Mouse (Mus musculus) myocyte (in vitro differentiated cells): ENCODE measurements at regions not wholly inside any gene's neighbourhood (a gene's known extent, or its start where the extent isn't known, plus 50 kb on each side); places are given as distances from the start of the nearest gene placed in this dataset.

Experiments used
- H3K27me3 ChIP-seq: one replicate; pipeline ENCODE4 v1.6.1; 2011; ENCODE audit not compliant: control insufficient read depth, insufficient read depth, insufficient read length
- H3K36me3 ChIP-seq: one replicate; pipeline ENCODE4 v1.6.1; 2011; ENCODE audit not compliant: control insufficient read depth, insufficient read depth
- H3K4me2 ChIP-seq: one replicate; pipeline ENCODE4 v1.6.1; 2011; ENCODE audit warnings: low read depth, control low read depth
- H3K4me3 ChIP-seq: one replicate; pipeline ENCODE4 v1.5.1; 2011; ENCODE audit warnings: mild to moderate bottlenecking, control low read depth, moderate library complexity
- H3K79me2 ChIP-seq: one replicate; pipeline ENCODE4 v1.6.1; 2011; ENCODE audit not compliant: control insufficient read depth, insufficient read depth
- H3ac ChIP-seq: one replicate; pipeline ENCODE4 v1.6.1; 2011; ENCODE audit not compliant: control insufficient read depth, insufficient read length
- CEBPB ChIP-seq: IDR thresholded peaks from 2 replicates; pipeline ENCODE4 v1.6.1; 2011; ENCODE audit warnings: mild to moderate bottlenecking, moderate library complexity; ENCODE audit not compliant: poor library complexity, insufficient read depth, severe bottlenecking
- E2F4 ChIP-seq: IDR thresholded peaks from one replicate; pipeline ENCODE4 v1.6.1; 2011; ENCODE audit warnings: mild to moderate bottlenecking, control low read depth, moderate library complexity; ENCODE audit not compliant: insufficient read depth
- MAX ChIP-seq: IDR thresholded peaks from one replicate; pipeline ENCODE4 v1.6.1; 2011; ENCODE audit warnings: low read depth, mild to moderate bottlenecking, control low read depth
- MYOD1 ChIP-seq, 3 experiments: IDR thresholded peaks; one replicate each; pipeline ENCODE4 v1.6.1; 2011; ENCODE audit warnings: control low read depth in 2 of 3, low read depth in 2 of 3, mild to moderate bottlenecking in 2 of 3, moderate library complexity in 1 of 3; ENCODE audit not compliant: insufficient read length in 2 of 3, control insufficient read depth in 1 of 3
- MYOG ChIP-seq, 3 experiments: IDR thresholded peaks; one replicate each; pipeline ENCODE4 v1.6.1; 2011; ENCODE audit warnings: control low read depth in 2 of 3, low read depth in 2 of 3, mild to moderate bottlenecking in 2 of 3; ENCODE audit not compliant: insufficient read length in 2 of 3, control insufficient read depth in 1 of 3, insufficient read depth in 1 of 3
- POLR2A ChIP-seq: IDR thresholded peaks from one replicate; pipeline ENCODE4 v1.6.1; 2011; ENCODE audit warnings: low read depth, mild to moderate bottlenecking, control low read depth, moderate library complexity; ENCODE audit not compliant: insufficient read length
- POLR2AphosphoS2 ChIP-seq: IDR thresholded peaks from one replicate; pipeline ENCODE4 v1.6.1; 2011; ENCODE audit warnings: low read depth, control low read depth; ENCODE audit not compliant: insufficient read length
- REST ChIP-seq: IDR thresholded peaks from one replicate; pipeline ENCODE4 v1.6.1; 2011; ENCODE audit warnings: mild to moderate bottlenecking, control low read depth, moderate library complexity; ENCODE audit not compliant: insufficient read depth, insufficient read length
- SRF ChIP-seq: IDR thresholded peaks from one replicate; pipeline ENCODE4 v1.6.1; 2011; ENCODE audit warnings: low read depth; ENCODE audit not compliant: control insufficient read depth, insufficient read length
- TCF12 ChIP-seq: IDR thresholded peaks from one replicate; pipeline ENCODE4 v1.6.1; 2011; ENCODE audit warnings: mild to moderate bottlenecking, control low read depth; ENCODE audit not compliant: poor library complexity, insufficient read depth, severe bottlenecking
- TCF3 ChIP-seq: IDR thresholded peaks from one replicate; pipeline ENCODE4 v1.6.1; 2011; ENCODE audit warnings: low read depth, control low read depth; ENCODE audit not compliant: insufficient read length
- USF1 ChIP-seq: IDR thresholded peaks from one replicate; pipeline ENCODE4 v1.6.1; 2011; ENCODE audit warnings: low read depth, mild to moderate bottlenecking, control low read depth, moderate library complexity

DNA sequence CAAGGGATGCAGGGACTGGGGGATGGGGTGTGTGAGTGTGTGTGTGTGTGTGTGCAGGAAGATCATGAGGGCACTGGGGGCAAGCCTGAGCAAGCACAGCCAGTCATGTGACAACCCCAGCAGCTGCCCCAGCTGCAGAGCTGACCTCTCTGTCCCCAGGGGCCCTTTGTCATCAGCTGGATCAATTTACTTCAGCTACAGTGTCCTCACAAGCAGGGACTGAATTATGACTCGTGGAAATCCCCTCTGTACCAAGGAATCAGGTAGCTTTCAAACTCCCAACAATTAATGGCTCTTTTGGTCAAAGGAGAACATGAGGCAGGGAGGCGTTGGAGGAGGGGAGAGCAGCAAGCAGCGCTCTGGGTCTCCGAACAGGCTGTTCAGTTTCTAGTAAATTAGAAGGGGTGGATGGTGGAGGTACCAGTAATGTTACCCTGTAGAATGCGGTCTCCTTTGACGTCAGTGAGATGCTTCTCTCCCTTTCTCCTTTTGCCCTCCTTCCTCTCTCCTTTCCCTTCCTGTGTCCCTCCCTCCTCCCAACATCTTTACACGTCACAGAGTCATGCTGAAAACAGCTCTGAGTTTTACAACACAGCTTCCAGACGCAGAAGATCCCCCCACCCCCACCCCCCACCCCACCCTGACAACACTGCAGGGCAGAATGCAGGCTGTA is 106.5 kb downstream of the Tomm20 start:
- Histone ChIP-seq H3K27me3 (no peaks in the 10 kb centered on the region), H3ac (no peak overlapping the region), H3K79me2 (no peaks in the 10 kb centered on the region), H3K4me2 (peak overlapping the region; percentile 75), H3K4me3 (no peak overlapping the region), H3K36me3 (no peaks in the 10 kb centered on the region)
- no peak for TF ChIP-seq SRF
- peak; percentile 86 for TF ChIP-seq TCF3
- no peak for TF ChIP-seq REST
- no peak for TF ChIP-seq MAX
- TF ChIP-seq USF1, result peak; percentile 86
- no peak for TF ChIP-seq POLR2A
- TF ChIP-seq CEBPB, result no peak
- TF ChIP-seq TCF12, result peak; percentile 86
- peak; percentile 35 to 97 (median 85) for TF ChIP-seq MYOD1 (IDR thresholded peaks at IDR 0.05; ENCODE audit: control insufficient read depth in 1 of 3, insufficient read length in 2 of 3, low read depth in 2 of 3)
- TF ChIP-seq E2F4, result no peak
- TF ChIP-seq MYOG (IDR thresholded peaks at IDR 0.05; ENCODE audit: control insufficient read depth in 1 of 3, insufficient read depth in 1 of 3, insufficient read length in 2 of 3, low read depth in 2 of 3), result peak; percentile 77 to 95 (median 93)
- TF ChIP-seq POLR2AphosphoS2, result no peak

GRCm38 (mm10) chr8:126838228-126838627 is 107.4 kb downstream of the Tomm20 start:
- no peaks in the 10 kb centered on the region for H3K27me3 ChIP-seq
- H3K36me3 ChIP-seq, result no peaks in the 10 kb centered on the region
- no peak overlapping the region for H3ac ChIP-seq
- no peaks in the 10 kb centered on the region for H3K79me2 ChIP-seq
- H3K4me2 ChIP-seq, result peak overlapping the region; percentile 75
- TF ChIP-seq POLR2A (no peak), SRF (no peak), E2F4 (no peak), MAX (no peak), MYOD1 (IDR thresholded peaks at IDR 0.05; ENCODE audit: control insufficient read depth in 1 of 3, insufficient read length in 2 of 3, low read depth in 2 of 3) (no peak), CEBPB (no peak), TCF3 (no peak), TCF12 (no peak), POLR2AphosphoS2 (no peak), USF1 (no peak), MYOG (IDR thresholded peaks at IDR 0.05; ENCODE audit: control insufficient read depth in 1 of 3, insufficient read depth in 1 of 3, insufficient read length in 2 of 3, low read depth in 2 of 3) (no peak), REST (no peak)
- H3K4me3 ChIP-seq, result no peak overlapping the region

DNA sequence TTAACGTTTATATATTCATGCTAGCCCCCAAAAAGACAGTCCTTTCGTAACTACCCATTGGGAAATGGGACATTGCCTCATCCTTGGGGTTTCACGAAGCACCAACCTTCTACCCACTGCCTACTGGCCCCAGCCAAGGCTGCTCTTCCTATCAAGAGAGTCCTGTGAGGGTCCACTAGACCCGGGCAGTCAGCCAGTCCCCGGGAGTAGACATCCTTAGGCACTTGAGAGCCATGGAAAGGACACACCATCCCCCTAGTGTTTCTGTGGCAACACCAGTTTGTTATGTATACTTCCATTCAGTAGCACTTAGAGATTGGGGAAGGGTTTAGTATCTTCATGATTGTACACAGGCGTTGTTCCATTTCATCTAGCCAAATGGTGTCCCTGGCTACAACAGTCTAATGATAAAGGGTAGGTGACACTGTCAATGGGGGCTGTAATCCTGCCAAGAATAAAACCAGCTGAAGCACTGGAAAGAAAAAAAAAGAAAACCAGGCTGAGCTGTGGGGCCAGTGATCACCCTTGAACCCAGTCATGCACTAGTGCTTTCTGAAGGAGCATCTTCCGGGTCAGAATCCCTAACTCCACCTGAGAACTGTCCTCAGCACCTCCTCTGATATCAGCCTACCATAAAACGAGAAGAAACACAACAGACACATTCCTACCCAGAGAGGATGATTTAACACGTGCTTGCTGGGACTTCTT is 108.2 kb downstream of the Tomm20 start:
- Histone ChIP-seq H3ac (no peak overlapping the region), H3K27me3 (no peaks in the 10 kb centered on the region), H3K36me3 (no peaks in the 10 kb centered on the region), H3K4me2 (no peak overlapping the region), H3K79me2 (no peaks in the 10 kb centered on the region), H3K4me3 (no peak overlapping the region)
- TF ChIP-seq MYOG (IDR thresholded peaks at IDR 0.05; ENCODE audit: control insufficient read depth in 1 of 3, insufficient read depth in 1 of 3, insufficient read length in 2 of 3, low read depth in 2 of 3) (no peak), POLR2A (no peak), TCF3 (no peak), E2F4 (no peak), SRF (no peak), REST (no peak), MAX (no peak), MYOD1 (IDR thresholded peaks at IDR 0.05; ENCODE audit: control insufficient read depth in 1 of 3, insufficient read length in 2 of 3, low read depth in 2 of 3) (no peak), TCF12 (no peak), CEBPB (no peak), POLR2AphosphoS2 (no peak), USF1 (no peak)

DNA sequence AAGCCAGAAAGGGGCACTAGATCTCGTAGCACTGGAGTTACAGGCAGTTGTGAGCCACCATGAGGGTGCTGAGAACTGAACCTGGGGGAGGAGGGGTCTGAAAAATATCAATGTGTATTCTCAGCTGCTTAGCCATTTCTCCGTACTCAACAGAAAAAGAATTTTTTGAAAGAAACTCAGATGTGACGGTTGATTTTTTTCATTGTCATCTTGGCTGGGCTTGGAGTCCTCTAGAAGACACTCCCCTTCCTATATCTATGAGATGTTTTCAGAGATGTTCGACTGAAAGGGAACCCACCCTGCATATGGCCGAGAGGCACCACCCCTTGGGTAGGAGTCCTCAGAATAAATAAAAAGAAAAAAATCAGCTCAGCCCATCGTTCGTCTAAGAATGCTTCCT is 110.1 kb downstream of the Tomm20 start:
- Histone ChIP-seq H3K4me2 (no peak overlapping the region), H3K36me3 (no peaks in the 10 kb centered on the region), H3K4me3 (no peak overlapping the region), H3K27me3 (no peaks in the 10 kb centered on the region), H3ac (no peak overlapping the region), H3K79me2 (no peaks in the 10 kb centered on the region)
- TF ChIP-seq POLR2AphosphoS2, result no peak
- no peak for TF ChIP-seq USF1
- no peak for TF ChIP-seq SRF
- no peak for TF ChIP-seq REST
- TF ChIP-seq E2F4, result no peak
- TF ChIP-seq CEBPB, result no peak
- no peak for TF ChIP-seq TCF12
- no peak for TF ChIP-seq POLR2A
